Mouse (Mus musculus) forebrain, postnatal 0 days (tissue): ENCODE data around the gene Olfr736. TPM values are rescaled to one million over a fixed set of nuclear protein-coding genes. Genes with fewer than 3 reads are reported as not detected.

Experiments
- ATAC-seq: fragments of 200-750 bp; cut with Nextera tagmentation; 2 replicates; pipeline ENCODE4 v1.8.0; 2017; ENCODE audit warnings: mild to moderate bottlenecking, moderate library complexity
- DNase-seq: peaks from one replicate; pipeline ENCODE4 v3.0.0-alpha.2; 2015
- H3K27ac ChIP-seq: fragments of 300-500 bp; sonication (generic); 2 replicates; pipeline ENCODE4 v1.5.1; 2014; ENCODE audit warnings: low read depth, mild to moderate bottlenecking, antibody characterized with exemption, low read length, moderate library complexity, mixed read lengths
- H3K27me3 ChIP-seq: fragments of 300-500 bp; sonication (generic); 2 replicates; pipeline ENCODE4 v1.6.1; 2014; ENCODE audit warnings: mild to moderate bottlenecking, low read length, mixed read lengths; ENCODE audit not compliant: insufficient read depth
- H3K36me3 ChIP-seq: fragments of 300-500 bp; sonication (generic); 2 replicates; pipeline ENCODE4 v1.6.1; 2014; ENCODE audit warnings: mild to moderate bottlenecking, moderate library complexity; ENCODE audit not compliant: insufficient read depth
- H3K4me1 ChIP-seq: fragments of 300-500 bp; sonication (generic); 2 replicates; pipeline ENCODE4 v1.6.1; 2014; ENCODE audit warnings: antibody characterized with exemption; ENCODE audit not compliant: insufficient read depth
- H3K4me2 ChIP-seq: fragments of 300-500 bp; sonication (generic); 2 replicates; pipeline ENCODE4 v1.6.1; 2014; ENCODE audit warnings: low read depth, mild to moderate bottlenecking, moderate library complexity
- H3K4me3 ChIP-seq: fragments of 300-500 bp; sonication (generic); 2 replicates; pipeline ENCODE4 v1.5.1; 2014; ENCODE audit warnings: low read depth, low read length, mixed read lengths
- H3K9ac ChIP-seq: fragments of 300-500 bp; sonication (generic); 2 replicates; pipeline ENCODE4 v1.6.1; 2014; ENCODE audit warnings: mild to moderate bottlenecking
- H3K9me3 ChIP-seq: fragments of 300-500 bp; sonication (generic); 2 replicates; pipeline ENCODE4 v1.6.1; 2016; ENCODE audit warnings: low read length
- CTCF ChIP-seq: sonication (generic); IDR thresholded peaks from 2 replicates; pipeline ENCODE4 v1.5.1; 2016; ENCODE audit warnings: antibody characterized with exemption, control low read depth, low read depth
- WGBS: fragments of 180-500 bp; shearing (Covaris S2); extraction: QIAGEN DNeasy Blood & Tissue Kit; methylation state at CpG from one replicate; pipeline ENCODE4 v1.1.7; 2014; 5-methylcytosine and 5-hydroxymethylcytosine counted together
- polyA plus RNA-seq: library from polyadenylated mRNA; unstranded; fragments of >200 nt; fragmentation: Nextera tagmentation; extraction: Ambion mirVana; gene quantifications from 2 replicates; pipeline ENCODE4 v1.2.1, GENCODE M21; 2015
- total RNA-seq: library from RNA; depleted of rRNA; stranded (reverse); fragments of >200 nt; gene quantifications from 2 replicates; pipeline ENCODE4 v1.2.3, GENCODE M21; 2014; rRNA removed

The Olfr736 gene
- total and polyA plus RNA-seq, 2 experiments from 2014 or later: not detected

GRCm38 (mm10) chr14:50418326-50418725 lies 37.4 kb downstream of the Olfr736 start, which contains the start of gene Olfr739:
TSS of gene Olfr739 (plus strand) at chr14:50418626.
- H3K36me3 ChIP-seq: no peaks in the 10 kb centered on the region
- no peak within 1 kb of the TSS for H3K4me3 ChIP-seq
- TF ChIP-seq CTCF: no peak
- no peak within 1 kb of the TSS for H3K27ac ChIP-seq
- H3K9ac ChIP-seq: no peak within 1 kb of the TSS
- DNase-seq (no peak), ATAC-seq (no peak)
- 68% methylated on average over 2 of the region's 2 CpGs for WGBS
- H3K27me3 ChIP-seq: no peaks in the 10 kb centered on the region
- H3K9me3 ChIP-seq: no peaks in the 10 kb centered on the region
- no peaks in the 10 kb centered on the region for H3K4me1 ChIP-seq
- H3K4me2 ChIP-seq: no peak within 1 kb of the TSS

Other genes starting within 250 kb of the Olfr736 start
- not detected in 2 replicates for gene Olfr728, start 238.5 kb upstream of the Olfr736 start, total RNA-seq
- not detected in 2 replicates for gene Olfr728, start 238.5 kb upstream of the Olfr736 start, polyA plus RNA-seq
- gene Olfr729, start 228.3 kb upstream of the Olfr736 start, total RNA-seq: not detected in 2 replicates
- not detected in 2 replicates for gene Olfr729, start 228.3 kb upstream of the Olfr736 start, polyA plus RNA-seq
- gene Olfr730, start 193.0 kb upstream of the Olfr736 start, total RNA-seq: not detected in 2 replicates
- gene Olfr730, start 193.0 kb upstream of the Olfr736 start, polyA plus RNA-seq: not detected in 2 replicates
- not detected in 2 replicates for gene Olfr731, start 139.3 kb upstream of the Olfr736 start, total RNA-seq
- gene Olfr731, start 139.3 kb upstream of the Olfr736 start, polyA plus RNA-seq: not detected in 2 replicates
- gene Olfr732, start 97.0 kb upstream of the Olfr736 start, total RNA-seq: not detected in 2 replicates
- gene Olfr732, start 97.0 kb upstream of the Olfr736 start, polyA plus RNA-seq: not detected in 2 replicates
- gene Olfr733, start 79.6 kb upstream of the Olfr736 start, total RNA-seq: not detected in 2 replicates
- gene Olfr733, start 79.6 kb upstream of the Olfr736 start, polyA plus RNA-seq: not detected in 2 replicates
- not detected in 2 replicates for gene Olfr734, start 54.4 kb upstream of the Olfr736 start, total RNA-seq
- not detected in 2 replicates for gene Olfr734, start 54.4 kb upstream of the Olfr736 start, polyA plus RNA-seq
- gene Olfr735, start 32.3 kb upstream of the Olfr736 start, total RNA-seq: not detected in 2 replicates
- not detected in 2 replicates for gene Olfr735, start 32.3 kb upstream of the Olfr736 start, polyA plus RNA-seq
- gene Tlr11, start 23.2 kb upstream of the Olfr736 start, total RNA-seq: not detected in 2 replicates
- gene Tlr11, start 23.2 kb upstream of the Olfr736 start, polyA plus RNA-seq: not detected in 2 replicates
- gene Olfr738, start 26.4 kb downstream of the Olfr736 start, total RNA-seq: not detected in 2 replicates
- not detected in 2 replicates for gene Olfr738, start 26.4 kb downstream of the Olfr736 start, polyA plus RNA-seq
- not detected in 2 replicates for gene Olfr739, start 37.5 kb downstream of the Olfr736 start, total RNA-seq
- gene Olfr739, start 37.5 kb downstream of the Olfr736 start, polyA plus RNA-seq: not detected in 2 replicates
- gene Olfr740, start 64.4 kb downstream of the Olfr736 start, total RNA-seq: not detected in 2 replicates
- not detected in 2 replicates for gene Olfr740, start 64.4 kb downstream of the Olfr736 start, polyA plus RNA-seq
- not detected in 2 replicates for gene Olfr741, start 91.6 kb downstream of the Olfr736 start, total RNA-seq
- not detected in 2 replicates for gene Olfr741, start 91.6 kb downstream of the Olfr736 start, polyA plus RNA-seq
- not detected in 2 replicates for gene Olfr742, start 122.4 kb downstream of the Olfr736 start, total RNA-seq
- gene Olfr742, start 122.4 kb downstream of the Olfr736 start, polyA plus RNA-seq: not detected in 2 replicates
- not detected in 2 replicates for gene Olfr743, start 140.7 kb downstream of the Olfr736 start, total RNA-seq
- gene Olfr743, start 140.7 kb downstream of the Olfr736 start, polyA plus RNA-seq: not detected in 2 replicates
- gene Olfr744, start 233.7 kb downstream of the Olfr736 start, total RNA-seq: not detected in 2 replicates
- gene Olfr744, start 233.7 kb downstream of the Olfr736 start, polyA plus RNA-seq: not detected in 2 replicates